Mouse (Mus musculus) WW6 (cell line): ENCODE measurements around the gene Lgals4.

Experiments used
- DNase-seq: peaks from one replicate; pipeline ENCODE4 v3.0.0-alpha.2; 2013; ENCODE audit warnings: low read depth, low spot score

The Lgals4 gene

DNA sequence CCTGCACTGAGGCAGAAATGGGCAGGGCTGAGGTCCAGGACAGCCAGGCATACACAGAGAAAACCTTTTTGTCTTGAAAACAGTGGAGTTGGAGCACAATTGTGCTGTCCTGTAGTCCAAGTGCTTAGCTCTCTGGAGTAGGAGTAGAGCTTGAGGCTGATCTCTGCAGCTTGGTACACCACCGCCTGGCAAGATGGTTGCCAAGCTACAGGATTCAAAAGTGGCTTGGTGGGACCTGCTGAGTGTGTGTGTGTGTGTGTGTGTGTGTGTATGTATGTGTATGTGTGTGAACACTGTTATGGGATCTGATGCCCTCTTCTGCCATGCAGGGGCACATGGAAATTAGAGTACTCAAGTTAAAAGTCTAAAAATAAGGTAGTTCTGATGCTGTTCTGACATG is 11.1 kb upstream of the Lgals4 start:
- DNase-seq, result no peak

DNA sequence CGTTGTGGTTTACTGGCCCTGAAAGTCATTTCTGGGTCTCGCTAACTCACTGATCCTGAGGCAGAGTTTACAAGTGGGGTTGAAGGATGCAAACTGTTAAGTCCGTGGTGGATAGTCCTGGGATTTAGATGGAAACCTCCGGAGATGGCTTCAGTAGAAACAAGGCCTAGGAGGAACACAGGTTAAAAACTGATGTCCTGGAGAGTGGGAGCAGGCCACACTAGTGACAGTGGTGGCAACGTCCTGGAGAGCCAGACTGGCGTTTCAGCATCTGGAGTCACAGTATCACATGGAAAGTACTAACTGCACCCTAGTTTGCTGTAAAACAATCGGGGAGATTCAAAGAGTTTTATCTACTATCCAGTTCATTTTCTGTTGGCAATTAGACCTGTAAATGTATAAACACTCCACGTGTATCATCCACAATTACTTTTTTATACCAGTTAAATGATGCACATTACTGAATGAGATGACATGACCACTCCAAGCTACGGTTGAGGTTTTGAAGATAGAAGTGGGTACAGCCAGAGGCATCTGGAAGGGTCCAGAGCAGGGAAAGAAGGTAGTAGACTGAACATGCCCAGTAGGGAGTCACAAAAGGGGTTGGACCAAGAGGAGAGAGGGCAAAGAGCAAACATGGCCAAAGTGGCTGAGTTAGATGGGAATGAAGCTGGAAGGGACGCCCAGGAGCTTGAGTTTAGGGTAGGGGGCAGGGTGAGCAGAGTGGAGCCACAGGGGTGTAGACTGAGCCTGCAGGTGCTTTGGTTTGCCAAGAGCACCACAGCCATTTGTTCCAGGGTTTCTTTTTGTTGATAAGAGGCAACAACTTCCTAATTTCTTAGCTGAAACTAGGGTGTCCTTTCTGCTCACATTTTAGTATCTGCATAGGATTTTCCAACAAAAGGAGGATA is 10.4 kb upstream of the Lgals4 start:
- no peak for DNase-seq

DNA sequence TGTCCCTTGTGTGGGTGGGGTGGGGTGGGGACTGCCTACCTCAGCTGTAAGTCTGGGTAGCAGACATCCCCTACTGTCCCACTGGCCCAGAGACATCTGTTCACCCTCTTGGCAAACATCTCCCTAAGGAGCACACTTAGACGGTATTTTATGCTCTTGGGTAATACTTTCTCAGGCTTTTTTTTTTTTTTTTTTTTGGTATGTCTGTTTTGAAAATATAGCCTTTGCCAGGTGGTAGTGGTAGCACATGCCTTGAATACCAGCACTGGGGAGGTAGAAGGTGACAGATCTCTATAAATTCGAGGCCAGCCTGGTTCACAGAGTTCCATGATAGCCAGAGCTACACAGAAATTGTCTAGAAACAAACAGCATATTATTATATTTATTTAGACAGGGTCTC is 9.7 kb upstream of the Lgals4 start:
- DNase-seq, result no peak

DNA sequence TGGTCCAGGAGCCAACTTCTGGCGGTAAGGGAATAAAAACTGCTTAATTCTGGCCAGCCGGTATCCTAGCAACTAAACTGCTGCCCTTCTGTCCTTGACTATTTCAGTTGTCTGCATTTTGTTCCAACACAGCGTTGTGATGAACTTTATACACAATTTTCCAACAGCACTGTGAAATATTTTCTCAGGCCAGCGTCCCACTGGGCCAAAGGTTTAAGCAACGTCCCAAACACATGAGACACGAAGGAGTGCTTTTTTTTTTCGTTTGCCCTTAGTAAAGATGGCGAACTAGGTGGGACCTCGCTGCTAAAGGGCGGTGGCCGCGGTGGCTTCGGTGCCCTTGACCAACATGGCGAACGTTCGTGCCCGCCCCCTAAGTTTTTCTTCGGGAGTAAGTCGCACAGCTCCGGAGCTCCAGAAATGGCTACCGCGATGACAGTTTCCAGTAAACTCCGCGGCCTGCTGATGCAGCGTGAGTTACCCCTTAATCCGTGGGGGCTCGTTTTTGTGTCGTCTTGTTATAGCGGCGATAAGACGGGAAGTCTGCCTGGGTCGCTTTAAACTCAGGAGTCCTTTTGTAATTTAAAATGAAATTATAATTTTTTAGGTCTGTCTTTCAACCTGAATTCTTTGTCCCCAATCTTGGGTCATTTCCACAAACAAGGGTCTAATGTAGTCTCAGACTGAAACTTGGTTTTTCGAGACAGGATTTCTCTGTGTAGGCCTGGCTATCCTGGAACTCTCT is 8.5 kb upstream of the Lgals4 start, which contains the start of gene Ech1:
Ech1 (plus strand) TSS at position 277 of the 745 bp plus-strand sequence.
- DNase-seq, result peak; percentile 88

DNA sequence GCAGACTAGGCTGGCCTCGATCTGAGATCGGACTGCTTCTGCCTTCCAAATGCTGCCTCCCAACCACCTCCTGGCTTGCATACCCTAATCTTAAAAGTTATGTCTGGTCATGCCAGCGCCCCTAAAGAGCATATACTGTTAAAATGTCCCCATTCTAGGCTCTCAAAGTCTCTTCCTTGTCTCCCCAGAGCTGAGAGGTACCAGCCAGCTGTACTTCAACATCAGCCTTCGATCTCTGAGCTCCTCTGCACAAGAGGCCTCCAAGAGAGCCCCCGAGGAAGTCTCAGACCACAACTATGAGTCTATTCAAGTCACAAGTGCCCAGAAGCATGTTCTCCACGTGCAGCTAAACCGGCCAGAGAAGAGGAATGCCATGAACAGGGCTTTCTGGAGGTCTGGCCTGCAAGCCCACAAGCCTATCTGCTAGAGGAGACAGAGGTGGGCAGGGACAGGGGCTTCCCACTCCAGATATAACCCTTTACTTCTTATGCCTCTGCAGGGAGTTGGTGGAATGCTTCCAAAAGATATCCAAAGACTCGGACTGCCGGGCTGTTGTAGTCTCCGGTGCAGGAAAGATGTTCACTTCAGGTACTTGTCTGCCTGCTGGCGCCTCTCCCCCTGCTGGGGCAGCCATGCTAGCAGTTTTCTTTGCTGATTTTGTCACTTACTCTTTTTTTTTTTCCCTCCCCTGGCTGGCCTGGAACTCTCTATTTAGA is 7.8 kb upstream of the Lgals4 start:
- DNase-seq, result no peak

DNA sequence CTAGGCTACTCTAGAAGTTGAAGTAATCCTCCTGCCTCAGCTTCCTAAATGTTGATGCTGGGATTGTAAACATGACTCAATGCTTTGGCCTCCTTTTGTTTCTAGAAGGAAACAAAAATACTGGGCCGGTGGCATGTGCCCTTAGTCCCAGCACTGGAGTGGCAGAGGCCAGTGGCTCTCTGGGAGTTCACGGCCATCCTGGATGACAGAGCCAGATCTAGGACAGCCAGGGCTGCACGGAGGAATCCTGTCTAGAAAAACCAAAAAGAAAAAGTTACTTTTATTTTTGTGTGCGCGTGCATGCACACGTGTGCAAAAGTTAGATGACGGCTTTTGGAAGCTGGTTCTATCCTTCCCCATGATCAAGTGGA is 7.3 kb upstream of the Lgals4 start:
- DNase-seq, result no peak

DNA sequence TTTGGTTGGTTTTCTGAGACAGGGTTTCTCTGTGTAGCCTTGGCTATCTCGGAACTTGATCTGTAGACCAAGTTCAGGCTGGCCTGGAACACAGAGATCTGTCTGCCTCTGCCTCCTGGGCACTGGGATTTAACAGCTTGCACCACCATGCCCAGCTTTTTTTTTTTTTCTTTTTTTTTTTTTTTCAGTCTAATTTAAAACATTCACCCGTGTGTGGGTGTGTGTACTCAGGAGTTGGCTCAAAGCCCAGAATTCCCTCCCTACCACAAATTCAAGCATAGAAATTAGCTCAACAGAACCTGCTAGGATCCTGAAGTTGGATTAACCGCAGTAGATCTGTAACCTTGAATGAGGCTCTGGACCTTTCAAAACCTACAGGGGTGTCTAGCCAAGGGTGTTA is 6.3 kb upstream of the Lgals4 start:
- DNase-seq, result no peak

DNA sequence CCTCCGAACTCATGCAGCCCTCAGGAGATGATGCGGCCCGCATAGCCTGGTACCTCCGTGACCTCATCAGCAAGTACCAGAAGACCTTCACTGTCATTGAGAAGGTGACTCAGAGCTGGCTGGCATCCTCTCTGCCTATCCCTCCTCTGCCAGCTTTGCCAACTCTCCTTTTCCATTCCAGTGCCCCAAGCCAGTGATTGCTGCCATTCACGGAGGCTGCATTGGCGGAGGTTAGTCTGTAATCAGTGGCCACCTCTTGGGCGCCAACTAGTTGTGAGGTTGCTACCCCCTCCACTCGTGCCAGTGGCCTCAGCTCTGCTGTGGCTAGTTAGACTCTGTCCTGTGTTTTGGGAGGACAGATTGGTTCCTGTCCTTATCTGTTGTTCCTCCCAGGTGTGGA is 3.8 kb upstream of the Lgals4 start:
- no peak for DNase-seq

DNA sequence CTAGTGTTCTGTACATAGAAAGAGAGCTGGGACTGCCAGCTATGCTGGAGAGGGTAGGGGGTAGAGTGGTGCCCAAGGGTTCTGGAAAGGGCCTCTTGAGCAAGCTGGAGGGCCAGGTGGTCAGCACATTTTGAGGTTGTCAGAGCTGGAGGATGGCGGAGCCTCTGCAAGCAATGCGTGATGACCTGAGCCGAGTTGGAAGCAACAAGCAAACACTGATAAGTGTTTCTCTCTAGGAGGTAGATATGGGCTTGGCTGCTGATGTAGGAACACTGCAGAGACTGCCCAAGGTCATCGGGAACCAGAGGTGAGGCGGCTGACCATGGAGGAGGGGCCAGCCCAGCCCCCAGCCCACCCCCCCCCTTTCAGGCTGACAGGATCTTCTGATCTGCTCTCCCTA is 2.7 kb upstream of the Lgals4 start:
- no peak for DNase-seq

DNA sequence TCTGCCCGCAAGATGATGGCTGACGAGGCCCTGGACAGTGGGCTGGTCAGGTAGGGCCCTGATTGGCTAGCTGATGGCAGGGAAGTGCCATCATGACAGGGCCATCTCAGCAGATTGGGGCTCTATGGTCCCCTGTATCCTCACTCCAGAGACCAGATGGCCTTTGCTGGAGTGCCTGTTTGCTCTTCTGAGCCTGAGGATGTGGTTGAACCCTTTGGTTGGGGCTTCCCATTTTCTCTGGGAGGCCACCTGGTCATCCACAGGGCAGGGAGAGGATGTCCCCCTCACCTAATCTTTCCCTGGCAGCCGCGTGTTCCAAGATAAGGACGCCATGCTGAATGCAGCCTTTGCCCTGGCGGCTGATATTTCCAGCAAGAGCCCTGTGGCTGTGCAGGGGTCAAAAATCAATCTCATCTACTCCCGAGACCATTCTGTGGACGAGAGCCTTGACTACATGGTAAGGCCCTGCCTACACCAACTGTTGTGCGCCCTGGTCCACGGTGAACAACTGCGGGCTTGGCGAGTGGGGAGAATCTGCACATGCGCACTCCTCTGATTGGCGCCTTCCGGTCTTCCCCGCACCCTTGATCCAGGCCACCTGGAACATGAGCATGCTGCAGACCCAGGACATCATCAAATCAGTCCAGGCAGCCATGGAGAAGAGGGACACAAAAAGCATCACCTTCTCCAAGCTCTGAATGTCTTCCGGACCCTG is 2.1 kb upstream of the Lgals4 start:
- DNase-seq, result no peak

DNA sequence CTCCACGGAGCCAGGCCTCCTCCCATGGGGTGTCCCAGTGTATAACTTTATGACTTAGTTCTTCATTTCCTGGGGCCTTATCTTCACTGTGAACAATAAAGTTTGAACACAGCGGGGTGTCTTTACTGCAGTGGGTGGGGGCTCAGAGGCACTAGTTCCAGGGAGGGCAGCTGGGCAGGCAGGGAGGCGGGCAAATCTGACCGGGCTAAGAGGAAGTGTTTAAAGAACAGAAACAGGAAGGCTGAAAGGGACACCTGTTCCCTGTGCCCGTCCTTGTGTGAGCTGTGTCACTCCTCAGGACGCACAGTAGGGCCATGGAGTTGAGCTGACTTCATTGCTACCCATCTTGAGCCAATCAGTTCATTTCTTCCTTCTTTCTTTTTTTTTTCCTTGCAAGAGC is 1.5 kb upstream of the Lgals4 start:
- DNase-seq, result no peak

DNA sequence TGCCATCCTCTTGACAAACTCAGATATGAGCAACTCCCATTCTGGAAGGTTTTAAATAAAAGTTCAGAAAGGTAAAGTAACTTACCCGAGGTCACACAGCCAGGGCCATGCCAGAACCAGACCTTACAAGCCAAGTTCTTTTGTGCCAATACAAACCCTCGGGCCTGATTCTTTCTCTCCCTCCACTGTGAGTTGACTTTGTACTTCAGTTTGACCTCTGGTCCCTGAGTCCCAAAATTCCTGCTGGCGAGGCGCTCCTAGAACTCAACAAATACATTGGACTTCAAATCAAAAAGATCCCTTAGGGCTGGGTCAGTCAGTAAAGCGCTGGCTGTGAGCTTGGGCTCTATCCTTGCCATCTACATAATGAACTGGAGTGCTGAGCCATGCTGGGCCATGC is 3.3 kb downstream of the Lgals4 start:
- no peak for DNase-seq

DNA sequence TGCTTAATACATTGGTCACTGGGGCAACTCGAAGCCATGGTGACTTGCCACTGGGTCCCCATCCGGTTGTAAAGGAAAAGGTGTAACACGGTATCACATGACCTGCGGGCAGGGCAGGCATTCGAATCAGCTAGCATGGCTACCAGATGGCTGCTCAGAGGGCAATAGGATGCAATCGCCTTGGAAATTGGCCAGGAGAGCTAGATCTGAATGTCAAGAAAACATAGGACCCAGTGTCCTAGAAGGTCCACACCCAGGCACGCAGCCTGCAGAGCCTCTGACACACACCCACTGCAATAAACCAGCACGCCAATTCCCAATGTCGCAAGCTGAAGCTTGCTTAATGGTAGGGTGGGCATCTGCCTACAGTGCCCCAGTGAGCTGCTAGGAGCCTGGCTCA is 4.7 kb downstream of the Lgals4 start:
- DNase-seq, result no peak

DNA sequence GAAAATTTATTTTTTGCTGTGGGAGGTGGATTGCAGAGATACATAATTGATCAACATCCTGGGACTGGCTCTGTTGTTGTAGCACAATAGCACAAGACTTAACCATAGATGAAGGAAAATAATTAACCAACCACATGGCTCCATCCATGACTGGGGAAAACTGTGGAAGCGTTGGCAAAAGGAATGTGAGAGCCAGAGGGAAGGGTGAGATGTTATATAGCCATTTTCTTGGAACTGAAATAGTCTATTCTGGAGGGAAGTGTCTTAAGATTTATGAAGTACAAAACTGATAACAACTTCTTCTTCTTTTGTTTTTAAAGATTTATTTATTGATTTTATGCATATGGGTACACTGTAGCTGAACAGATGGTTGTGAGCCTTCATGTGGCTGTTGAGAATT is 13.6 kb downstream of the Lgals4 start:
- no peak for DNase-seq

DNA sequence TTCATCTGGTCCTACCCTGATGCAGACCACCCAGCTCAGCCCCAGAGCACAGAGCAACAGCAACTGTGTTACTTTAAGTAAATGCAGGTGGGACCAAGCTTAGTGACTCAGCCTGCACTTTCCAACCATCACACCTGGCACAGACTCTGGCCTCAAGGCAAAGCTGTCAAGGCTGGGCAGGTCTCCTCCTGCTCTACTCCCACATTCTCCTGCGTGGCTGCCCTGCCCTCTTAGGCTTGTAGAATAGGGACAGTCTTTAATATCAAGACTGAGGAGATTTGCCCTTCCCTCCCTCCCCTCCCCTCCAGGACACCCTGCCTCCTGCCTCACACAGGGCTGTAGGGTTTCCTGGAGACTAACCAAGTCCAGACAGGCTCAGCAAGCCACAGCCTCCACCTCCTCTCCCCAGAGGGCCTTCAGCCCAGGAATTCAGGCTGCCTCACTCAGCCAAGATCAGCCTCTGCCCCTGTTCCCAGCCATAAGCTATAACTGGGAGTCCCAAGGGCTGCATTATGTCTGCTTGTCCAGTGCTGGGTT is 16.1 kb downstream of the Lgals4 start:
- no peak for DNase-seq

DNA sequence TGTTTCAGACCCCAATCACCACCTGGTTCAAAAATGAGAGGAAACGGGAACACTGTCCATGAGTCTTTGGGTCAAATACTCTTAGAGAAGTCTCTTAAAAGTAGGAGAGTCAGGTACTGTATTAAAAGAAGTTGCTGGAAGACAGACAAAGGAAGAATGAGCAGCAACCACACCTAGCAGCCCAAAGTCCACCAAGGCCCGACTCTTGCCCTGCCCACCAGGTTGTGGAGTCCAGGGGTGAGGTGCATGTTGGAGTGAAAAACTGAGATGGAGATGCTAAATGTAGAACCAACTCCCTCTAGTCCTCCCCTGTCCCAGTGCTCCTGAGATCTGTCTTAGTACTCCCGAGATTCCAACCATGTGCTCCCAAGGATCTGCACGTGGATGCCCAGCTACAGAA is 17.0 kb downstream of the Lgals4 start:
- DNase-seq, result no peak

DNA sequence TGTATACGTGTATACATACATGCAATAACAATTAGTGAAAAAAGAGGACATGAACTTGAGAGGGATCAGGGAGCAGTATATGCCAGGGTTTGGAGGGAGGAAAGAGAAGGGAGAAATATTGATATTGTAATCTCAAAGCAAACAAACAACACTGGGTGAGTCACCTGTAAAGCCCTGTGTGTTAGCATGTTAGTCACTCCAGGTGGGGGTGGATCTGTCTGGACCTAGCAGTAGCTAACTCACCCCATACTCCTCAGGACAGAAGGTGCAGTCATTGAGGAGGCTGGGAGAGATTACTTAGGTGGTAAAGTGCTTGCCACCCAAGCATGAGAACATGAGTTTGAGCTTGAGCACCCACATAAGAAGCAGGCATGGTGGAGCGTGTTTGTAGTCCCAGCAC is 26.3 kb downstream of the Lgals4 start:
- no peak for DNase-seq

DNA sequence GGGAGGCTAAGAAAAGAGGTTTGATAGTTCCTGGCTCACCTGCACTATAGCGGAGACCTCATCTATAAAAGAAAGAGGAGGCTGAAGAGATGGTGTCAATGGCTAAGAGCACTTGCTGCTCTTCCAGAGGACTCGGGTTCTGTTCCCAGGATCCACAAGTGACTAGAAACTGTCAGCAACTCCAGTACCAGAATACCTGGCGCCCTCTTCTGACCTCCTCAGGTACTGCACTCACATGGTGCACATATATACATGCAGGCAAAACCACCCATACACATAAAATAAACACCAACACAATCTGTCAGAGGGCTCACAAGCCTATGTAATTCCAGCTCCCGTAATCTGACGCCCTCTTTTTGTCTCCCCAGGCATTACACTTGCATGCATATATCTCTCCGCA is 27.2 kb downstream of the Lgals4 start:
- DNase-seq, result no peak

DNA sequence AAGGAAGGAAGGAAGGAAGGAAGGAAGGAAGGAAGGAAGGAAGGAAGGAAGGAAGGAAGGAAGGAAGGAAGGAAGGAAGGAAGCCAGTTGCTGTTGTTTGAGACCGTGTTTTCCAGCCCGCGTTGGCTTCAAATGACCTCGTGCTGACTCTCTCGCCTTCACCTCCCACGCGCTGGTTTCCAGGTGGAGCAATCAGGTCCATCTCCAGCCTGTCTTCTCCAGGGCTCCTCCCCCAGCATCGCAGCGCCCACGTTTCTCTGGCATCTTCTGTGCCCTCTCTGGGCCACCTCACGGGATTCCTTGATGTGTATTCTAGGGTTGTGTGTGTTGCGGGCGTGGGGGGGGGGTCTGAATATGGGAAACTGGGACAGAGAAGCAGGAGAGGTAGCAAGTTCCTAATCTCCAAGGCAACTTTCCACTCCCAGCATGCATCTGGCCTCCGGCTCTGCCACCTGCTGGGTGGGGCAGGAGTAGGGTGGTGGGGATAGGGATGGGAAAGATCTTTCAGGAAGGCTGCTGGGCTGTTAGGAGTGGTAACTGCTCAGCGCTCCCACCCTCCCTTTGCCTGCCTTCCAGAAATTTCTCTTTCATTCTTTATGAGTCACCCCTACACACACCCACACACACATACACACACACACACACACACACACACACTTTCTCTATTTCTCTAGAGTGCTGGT is 29.3 kb downstream of the Lgals4 start:
- DNase-seq, result no peak

DNA sequence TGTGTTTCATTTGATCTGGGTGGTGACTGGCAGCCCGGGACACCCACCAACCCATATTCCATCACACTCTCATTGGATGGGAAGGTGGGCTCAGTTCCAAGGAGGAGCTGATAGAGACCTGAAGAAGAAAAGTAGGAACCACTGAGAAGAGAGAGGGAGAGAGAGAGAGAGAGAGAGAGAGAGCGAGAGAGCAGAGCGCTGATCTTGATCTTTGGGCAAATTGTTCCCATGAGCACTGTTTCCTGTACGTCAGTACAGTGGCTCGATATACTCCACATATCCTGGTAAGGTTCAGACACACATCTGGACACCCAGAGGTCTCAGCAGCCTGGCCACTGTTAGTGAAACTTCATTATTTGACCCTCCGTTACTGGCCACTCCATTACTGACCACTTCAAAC is 29.9 kb downstream of the Lgals4 start, which contains the start of gene Lgals7:
Lgals7 (plus strand) TSS at position 314 of the 400 bp plus-strand sequence.
- no peak for DNase-seq

DNA sequence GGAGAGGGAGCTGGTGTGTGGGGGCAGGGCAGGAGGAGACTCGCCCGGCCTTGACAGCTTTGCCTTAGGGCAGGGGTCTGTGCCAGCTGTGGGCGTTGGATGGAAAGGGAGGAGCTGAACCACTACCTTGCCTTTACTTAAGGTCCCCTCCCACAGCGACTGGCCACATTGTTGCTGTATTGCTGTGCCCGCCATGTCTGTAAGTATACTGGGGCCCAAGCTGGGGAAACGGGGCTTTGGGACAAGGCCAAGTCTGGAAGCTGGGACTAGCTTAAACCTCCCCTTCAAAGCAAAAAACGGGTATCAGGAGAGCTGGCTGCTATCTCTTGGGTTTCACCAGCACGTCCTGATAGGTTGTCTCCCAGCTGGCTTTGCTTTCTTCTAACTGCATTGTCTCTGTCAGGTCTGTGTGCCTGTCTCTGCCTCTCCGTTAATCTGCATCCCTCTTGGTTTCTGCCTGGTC is 30.7 kb downstream of the Lgals4 start:
- DNase-seq, result no peak
